11 mouse cellular contexts compared by ENCODE assay signal in genomic region chr9:35055528-35056330, GRCm38 (mm10).
DNase-seq lines count a peak whose midpoint lies in the region; ATAC-seq and TF ChIP-seq lines count a peak whose summit lies in the region.
"Had no signal": no experiment of that assay in that cellular context is flagged by ENCODE, and none has a peak within 500 bp of the region (broad histone marks: within the 10 kb centered on the region; RNA-seq: fewer than 3 reads in every experiment).

No protein-coding gene starts in this region.

- no peak overlapping the region for H3K4me3 ChIP-seq in lung, adult 2 months (replicated peaks; ENCODE audit: extremely low read depth, low read depth, low read length)
- H3K4me3 ChIP-seq in bone marrow macrophage, adult 2 months (ENCODE audit: insufficient read depth, low read length), result no peak overlapping the region
- H3K4me3 ChIP-seq in macrophage (ENCODE audit: inconsistent target), result no peak overlapping the region
- H3K4me3 ChIP-seq in hindbrain, postnatal 0 days (ENCODE audit: low read length), result no peak overlapping the region

- no peak for TF ChIP-seq POLR2A in lung, adult 2 months (IDR thresholded peaks at IDR 0.05; ENCODE audit: borderline replicate concordance, extremely low read depth, low read depth, low read length)
- TF ChIP-seq POLR2A in bone marrow macrophage, adult 2 months (IDR thresholded peaks at IDR 0.05; ENCODE audit: borderline replicate concordance, low read depth, low read length), result no peak

- no peak for TF ChIP-seq CTCF in lung, adult 2 months (IDR thresholded peaks at IDR 0.05; ENCODE audit: insufficient read depth, low read length)
- TF ChIP-seq CTCF in bone marrow macrophage, adult 2 months (IDR thresholded peaks at IDR 0.05; ENCODE audit: low read depth, low read length), result no peak
- no peak for TF ChIP-seq CTCF in hindbrain, postnatal 0 days (IDR thresholded peaks at IDR 0.05; ENCODE audit: low read depth)

- peaks cover 16% of the 10 kb centered on the region; the same call in 1 of the 2 replicates for H3K79me2 ChIP-seq in macrophage (ENCODE audit: inconsistent target)

- no peaks in the 10 kb centered on the region for H3K9me3 ChIP-seq in hindbrain, postnatal 0 days (ENCODE audit: low read length)

- no peaks in the 10 kb centered on the region; the same call in 1 of the 2 replicates for H3K4me1 ChIP-seq in lung, adult 2 months (ENCODE audit: control insufficient read depth, insufficient read depth, low read length)
- H3K4me1 ChIP-seq in bone marrow macrophage, adult 2 months (ENCODE audit: control insufficient read depth, insufficient read depth, low read length), result peaks cover 28% of the 10 kb centered on the region
- H3K4me1 ChIP-seq in hindbrain, postnatal 0 days (ENCODE audit: insufficient read depth, low read length), result no peaks in the 10 kb centered on the region

- H3K27me3 ChIP-seq in hindbrain, postnatal 0 days (ENCODE audit: insufficient read depth, low read length), result no peaks in the 10 kb centered on the region

- no peak overlapping the region for H3K4me2 ChIP-seq in hindbrain, postnatal 0 days (ENCODE audit: low read depth, low read length)

- 79% methylated on average over 11 of the region's 11 CpGs for WGBS in lung, adult 2 months
- 41% methylated on average over 11 of the region's 11 CpGs for WGBS in macrophage (ENCODE audit: missing documents)
- WGBS in hindbrain, postnatal 0 days, result 92% methylated on average over 11 of the region's 11 CpGs

- 0 out of 2 replicates have a peak, but pooled peaks cover 10% of the 10 kb centered on the region for H3K36me3 ChIP-seq in macrophage (ENCODE audit: inconsistent target)
- no peaks in the 10 kb centered on the region; the same call in 1 of the 2 replicates for H3K36me3 ChIP-seq in hindbrain, postnatal 0 days (ENCODE audit: insufficient read depth, low read length)

- peak; percentile 93 for DNase-seq in heart, adult 11 months
- no peak for DNase-seq in heart, postnatal 14 days
- peak; percentile 4 for DNase-seq in lung, adult 2 months
- DNase-seq in lung, postnatal 14 days, result no peak
- no peak for DNase-seq in hindbrain, postnatal 0 days (ENCODE audit: low spot score)
- DNase-seq in retina, postnatal 1 day, result no peak
- DNase-seq: B cell, adult 2 months had no signal

- no peak for ATAC-seq in hindbrain, postnatal 0 days
- ATAC-seq: activated CD4-positive, CD25-positive, alpha-beta regulatory T cell, adult 4 months; hindbrain, embryonic 16.5 days had no signal

- H3K27ac ChIP-seq in bone marrow macrophage, adult 2 months (ENCODE audit: insufficient read depth, low read depth, low read length), result peak overlapping the region; percentile 65
- H3K27ac ChIP-seq in macrophage, result peak overlapping the region; percentile 59
- H3K27ac ChIP-seq in hindbrain, postnatal 0 days, result no peak overlapping the region

- intact Hi-C loops in heart, postnatal 14 days (cut with DNase I), result no loop called here

- no peak overlapping the region for H3K9ac ChIP-seq in hindbrain, postnatal 0 days (replicated peaks; ENCODE audit: low read length)

Comparison
In these comparisons a context has a peak if more than half of its experiments do, and no peak if none do; other contexts are left out.
1. DNase-seq: peak in heart, adult 11 months (single experiment) and lung, adult 2 months (single experiment); none in heart, postnatal 14 days (0 of 2), lung, postnatal 14 days (single experiment), hindbrain, postnatal 0 days (single experiment) and retina, postnatal 1 day (single experiment).